ENCODE assay signal across 26 mouse cellular contexts in the genomic region with DNA sequence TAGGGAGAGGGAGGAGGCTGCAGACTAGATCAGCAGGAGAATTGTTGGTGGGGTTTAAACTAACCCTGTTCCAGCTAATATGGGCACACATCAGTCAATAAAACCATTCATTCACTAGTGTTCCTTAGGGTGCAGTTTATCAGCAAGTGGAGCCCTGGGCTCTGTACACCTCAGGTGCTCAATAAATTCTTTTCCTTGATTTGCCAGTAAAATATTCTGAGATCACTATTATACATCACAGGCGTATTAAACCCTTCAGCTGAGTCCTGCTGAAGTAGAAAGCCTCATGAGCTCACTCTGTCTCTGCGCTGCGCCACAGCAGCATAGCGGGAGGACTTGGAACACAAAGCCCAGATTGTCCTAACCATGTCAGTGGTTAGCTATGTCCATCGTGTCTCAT.
A peak's percentile ranks its signal among the peaks of the same experiment; 100 is the strongest.
DNase-seq lines count a peak whose midpoint lies in the region; ATAC-seq and TF ChIP-seq lines count a peak whose summit lies in the region.
"Had no signal": no experiment of that assay in that cellular context is flagged by ENCODE, and none has a peak within 500 bp of the region (broad histone marks: within the 10 kb centered on the region; RNA-seq: fewer than 3 reads in every experiment).

No protein-coding gene starts in this region.

- H3K9ac ChIP-seq in midbrain, embryonic 12.5 days (replicated peaks) = no peak overlapping the region
- no peak overlapping the region for H3K9ac ChIP-seq in midbrain, embryonic 14.5 days (replicated peaks; ENCODE audit: low read length)
- no peak overlapping the region for H3K9ac ChIP-seq in limb, embryonic 14.5 days (ENCODE audit: low read depth, low read length, severe bottlenecking)
- H3K9ac ChIP-seq: embryonic facial prominence, embryonic 13.5 days; forebrain, postnatal 0 days; hindbrain, embryonic 12.5 days; hindbrain, embryonic 15.5 days had no signal

- peak; percentile 14; the same call in 1 of the 2 replicates for TF ChIP-seq CTCF in layer of hippocampus, adult 2 months (conservative IDR thresholded peaks at IDR 0.05)

- H3K4me2 ChIP-seq in midbrain, embryonic 12.5 days (replicated peaks) = no peak overlapping the region
- H3K4me2 ChIP-seq in midbrain, embryonic 14.5 days (ENCODE audit: low read length) = no peak overlapping the region
- H3K4me2 ChIP-seq in limb, embryonic 14.5 days (replicated peaks; ENCODE audit: low read depth, low read length, severe bottlenecking) = no peak overlapping the region
- H3K4me2 ChIP-seq: embryonic facial prominence, embryonic 13.5 days; heart, embryonic 11.5 days; hindbrain, embryonic 12.5 days; hindbrain, embryonic 15.5 days had no signal

- H3K27ac ChIP-seq in layer of hippocampus, adult 2 months = no peak overlapping the region
- H3K27ac ChIP-seq in midbrain, embryonic 12.5 days (replicated peaks) = peak overlapping the region; percentile 43; the same call in 1 of the 2 replicates
- H3K27ac ChIP-seq in midbrain, embryonic 14.5 days (replicated peaks; ENCODE audit: low read depth, low read length) = no peak overlapping the region
- no peak overlapping the region for H3K27ac ChIP-seq in limb, embryonic 14.5 days (replicated peaks; ENCODE audit: low read depth, low read length)
- H3K27ac ChIP-seq: embryonic facial prominence, embryonic 10.5 days; embryonic facial prominence, embryonic 13.5 days; gastrocnemius, adult 2 months; hindbrain, embryonic 12.5 days; hindbrain, embryonic 15.5 days had no signal

- no peak overlapping the region for H3K4me3 ChIP-seq in layer of hippocampus, adult 2 months
- H3K4me3 ChIP-seq in midbrain, embryonic 12.5 days = no peak overlapping the region
- H3K4me3 ChIP-seq in midbrain, embryonic 14.5 days (replicated peaks; ENCODE audit: low read depth, low read length) = no peak overlapping the region
- no peak overlapping the region for H3K4me3 ChIP-seq in limb, embryonic 14.5 days (replicated peaks; ENCODE audit: low read length)
- H3K4me3 ChIP-seq: embryonic facial prominence, embryonic 10.5 days; embryonic facial prominence, embryonic 13.5 days; erythroblast, embryonic 14.5 days; gastrocnemius, adult 2 months; hindbrain, embryonic 12.5 days; hindbrain, embryonic 15.5 days had no signal

- no peaks in the 10 kb centered on the region for H3K36me3 ChIP-seq in midbrain, embryonic 12.5 days
- H3K36me3 ChIP-seq in midbrain, embryonic 14.5 days (ENCODE audit: control insufficient read depth, insufficient read depth, low read length) = no peaks in the 10 kb centered on the region
- H3K36me3 ChIP-seq in limb, embryonic 14.5 days (ENCODE audit: control insufficient read depth, insufficient read depth, low read length) = no peaks in the 10 kb centered on the region
- H3K36me3 ChIP-seq: embryonic facial prominence, embryonic 10.5 days; embryonic facial prominence, embryonic 13.5 days; G1E; hindbrain, embryonic 12.5 days; hindbrain, embryonic 15.5 days had no signal

- ATAC-seq in midbrain, embryonic 12.5 days (ENCODE audit: low FRiP score, low read depth) = no peak
- no peak for ATAC-seq in midbrain, embryonic 14.5 days (ENCODE audit: low FRiP score, low TSS enrichment)
- peak; percentile 68 for ATAC-seq in limb, embryonic 14.5 days (ENCODE audit: low FRiP score, low read depth)
- ATAC-seq: forebrain, embryonic 14.5 days; forebrain, postnatal 0 days had no signal

- no peak for TF ChIP-seq POLR2A in limb, embryonic 14.5 days (IDR thresholded peaks at IDR 0.05; ENCODE audit: borderline replicate concordance, extremely low read depth, insufficient read depth, insufficient read length)

- no peaks in the 10 kb centered on the region for H3K9me3 ChIP-seq in midbrain, embryonic 12.5 days
- no peaks in the 10 kb centered on the region for H3K9me3 ChIP-seq in midbrain, embryonic 14.5 days (ENCODE audit: control insufficient read depth, low read length)
- no peaks in the 10 kb centered on the region for H3K9me3 ChIP-seq in limb, embryonic 14.5 days (ENCODE audit: control insufficient read depth, low read length)
- H3K9me3 ChIP-seq: embryonic facial prominence, embryonic 10.5 days; embryonic facial prominence, embryonic 13.5 days; hindbrain, embryonic 12.5 days; hindbrain, embryonic 15.5 days had no signal

- no peak for DNase-seq in layer of hippocampus, adult 2 months (ENCODE audit: low spot score in 2 of 2)
- no peak for DNase-seq in layer of hippocampus, postnatal 25 days (ENCODE audit: extremely low spot score in 1 of 2, low spot score in 1 of 2)
- DNase-seq in midbrain, embryonic 14.5 days = no peak
- DNase-seq in limb, embryonic 14.5 days (ENCODE audit: low spot score) = peak; percentile 38
- DNase-seq in urinary bladder, postnatal 25 days (ENCODE audit: low spot score) = no peak
- DNase-seq: adrenal gland, adult 2 months; adrenal gland, postnatal 14 days; B cell, adult 2 months; cerebellum, adult 11-12 months; cerebellum, adult 8-10 months; cerebellum, postnatal 10 days; cerebellum, postnatal 36 days; embryo, embryonic 11 days; forebrain, postnatal 0 days; gastrocnemius, adult 2 months; gastrocnemius, postnatal 14 days had no signal

- H3K27me3 ChIP-seq in midbrain, embryonic 12.5 days = peaks cover 3% of the 10 kb centered on the region; the same call in 1 of the 2 replicates
- H3K27me3 ChIP-seq in midbrain, embryonic 14.5 days (ENCODE audit: control insufficient read depth, insufficient read depth, low read length) = no peaks in the 10 kb centered on the region
- H3K27me3 ChIP-seq in limb, embryonic 14.5 days (ENCODE audit: control insufficient read depth, insufficient read depth, low read length) = no peaks in the 10 kb centered on the region
- H3K27me3 ChIP-seq: CH12.LX; embryonic facial prominence, embryonic 13.5 days; hindbrain, embryonic 12.5 days; hindbrain, embryonic 15.5 days had no signal

- peaks cover 16% of the 10 kb centered on the region for H3K4me1 ChIP-seq in midbrain, embryonic 12.5 days
- peaks cover 7% of the 10 kb centered on the region; the same call in 1 of the 2 replicates for H3K4me1 ChIP-seq in midbrain, embryonic 14.5 days (ENCODE audit: control insufficient read depth, insufficient read depth, low read length)
- peaks cover 6% of the 10 kb centered on the region; the same call in 1 of the 2 replicates for H3K4me1 ChIP-seq in limb, embryonic 14.5 days (ENCODE audit: control insufficient read depth, insufficient read depth, low read length)
- H3K4me1 ChIP-seq: hindbrain, embryonic 15.5 days had no signal

- 82% methylated on average over 5 of the region's 5 CpGs for WGBS in midbrain, embryonic 12.5 days
- 83% methylated on average over 5 of the region's 5 CpGs for WGBS in midbrain, embryonic 14.5 days
- WGBS in limb, embryonic 14.5 days = 63% methylated on average over 5 of the region's 5 CpGs
